Mouse (Mus musculus) right cerebral cortex, postnatal 4 days (tissue): ENCODE measurements at regions not wholly inside any gene's neighbourhood (a gene's known extent, or its start where the extent isn't known, plus 50 kb on each side); places are given as distances from the start of the nearest gene placed in this dataset.
A peak's percentile ranks its signal among the peaks of the same experiment; 100 is the strongest.

Source experiments
- DNase-seq: peaks from one replicate; pipeline ENCODE4 v3.0.0-alpha.2; 2022

- DNase-seq, result peak; percentile 3
Observed at GRCm38 (mm10) chr15:103834198-103834597, 64.9 kb downstream of the Mucl2 start.
